Mouse (Mus musculus) midbrain, embryonic 12.5 days (tissue): ENCODE measurements around the gene Slc10a3. TPM values are rescaled to one million over a fixed set of nuclear protein-coding genes. Genes with fewer than 3 reads are reported as not detected.
A peak's percentile ranks its signal among the peaks of the same experiment; 100 is the strongest.
"Not testable (repeated sequence)": the region's sequence is repeated elsewhere in the genome, so short reads cannot be mapped to it uniquely, and the experiment has no call there.

Experiments
- ATAC-seq: fragments of 200-750 bp; cut with Nextera tagmentation; 2 replicates; pipeline ENCODE4 v1.8.0; 2017; ENCODE audit warnings: low read depth, moderate TSS enrichment, moderate library complexity; ENCODE audit not compliant: low FRiP score
- H3K27ac ChIP-seq: fragments of 300-500 bp; sonication (generic); replicated peaks from 2 replicates; pipeline ENCODE4 v1.5.1; 2016; ENCODE audit warnings: mild to moderate bottlenecking
- H3K27me3 ChIP-seq: fragments of 300-500 bp; sonication (generic); 2 replicates; pipeline ENCODE4 v1.6.1; 2016; ENCODE audit warnings: mild to moderate bottlenecking
- H3K36me3 ChIP-seq: fragments of 300-500 bp; sonication (generic); 2 replicates; pipeline ENCODE4 v1.6.1; 2016
- H3K4me1 ChIP-seq: fragments of 300-500 bp; sonication (generic); 2 replicates; pipeline ENCODE4 v1.6.1; 2016
- H3K4me2 ChIP-seq: fragments of 300-500 bp; sonication (generic); replicated peaks from 2 replicates; pipeline ENCODE4 v1.6.1; 2016; ENCODE audit warnings: mild to moderate bottlenecking, moderate library complexity
- H3K4me3 ChIP-seq: fragments of 300-500 bp; sonication (generic); 2 replicates; pipeline ENCODE4 v1.5.1; 2016; ENCODE audit warnings: mild to moderate bottlenecking
- H3K9ac ChIP-seq: fragments of 300-500 bp; sonication (generic); replicated peaks from 2 replicates; pipeline ENCODE4 v1.6.1; 2016; ENCODE audit warnings: mild to moderate bottlenecking, moderate library complexity
- H3K9me3 ChIP-seq: fragments of 300-500 bp; sonication (generic); 2 replicates; pipeline ENCODE4 v1.6.1; 2016; ENCODE audit warnings: mild to moderate bottlenecking
- WGBS: fragments of 180-500 bp; shearing (Covaris S2); methylation state at CpG from one replicate; pipeline ENCODE4 v1.1.7; 2016; 5-methylcytosine and 5-hydroxymethylcytosine counted together
- polyA plus RNA-seq: library from polyadenylated mRNA; unstranded; fragments of >200 nt; fragmentation: Nextera tagmentation; extraction: Ambion mirVana; gene quantifications from 2 replicates; pipeline ENCODE4 v1.2.1, GENCODE M21; 2016

The Slc10a3 gene
- polyA plus RNA-seq: 8.8 and 9.0 TPM in 2 replicates

DNA sequence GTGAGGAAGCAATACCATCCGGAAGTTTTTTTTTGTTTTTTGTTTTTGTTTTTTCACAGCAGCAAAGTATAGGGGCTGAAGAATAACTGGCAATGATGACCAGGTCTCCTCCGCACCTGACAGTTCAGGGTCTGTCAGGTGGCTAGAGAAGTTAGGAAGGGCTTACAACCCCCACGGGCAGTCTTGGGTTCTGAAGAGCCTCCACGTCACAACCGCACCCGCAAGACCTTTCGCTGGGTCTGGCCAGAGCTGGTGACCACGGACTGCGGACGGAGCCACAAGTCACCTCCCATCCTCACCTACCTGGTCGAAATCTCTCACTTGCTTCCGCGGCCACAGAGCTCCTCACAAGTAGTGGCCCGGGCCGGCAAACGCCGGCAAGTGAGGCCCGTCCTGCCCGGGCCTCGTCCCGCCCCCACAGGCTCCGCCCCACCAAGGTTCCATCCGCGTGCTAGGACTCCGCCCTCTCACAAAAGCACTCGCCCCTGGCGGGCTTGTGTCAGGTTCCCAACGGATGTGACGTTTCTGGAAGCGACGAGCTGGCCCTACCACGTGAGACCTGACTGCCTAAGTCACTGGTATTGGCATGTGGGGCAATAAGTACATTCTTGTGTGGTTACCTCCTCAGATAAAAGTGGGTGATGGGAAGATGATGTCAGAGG, at the start of gene Slc10a3, which contains the start of gene Ubl4a:
Gene Slc10a3, minus strand, starts transcription at position 462 of the 662 bp plus-strand sequence.
Gene Ubl4a, minus strand, starts transcription at position 331 of the 662 bp plus-strand sequence.
- peak; percentile 91 for ATAC-seq
- Histone ChIP-seq H3K4me3 (peak within 1 kb of the TSS; percentile 44), H3K27ac (no peak within 1 kb of the TSS), H3K4me2 (peak within 1 kb of the TSS; percentile 56), H3K9ac (no peak within 1 kb of the TSS), H3K36me3 (no peaks in the 10 kb centered on the region; the same call in 1 of the 2 replicates), H3K4me1 (peaks cover 4% of the 10 kb centered on the region; the same call in 1 of the 2 replicates), H3K9me3 (no peaks in the 10 kb centered on the region), H3K27me3 (no peaks in the 10 kb centered on the region)
- 40% methylated on average over 32 of the region's 32 CpGs for WGBS

DNA sequence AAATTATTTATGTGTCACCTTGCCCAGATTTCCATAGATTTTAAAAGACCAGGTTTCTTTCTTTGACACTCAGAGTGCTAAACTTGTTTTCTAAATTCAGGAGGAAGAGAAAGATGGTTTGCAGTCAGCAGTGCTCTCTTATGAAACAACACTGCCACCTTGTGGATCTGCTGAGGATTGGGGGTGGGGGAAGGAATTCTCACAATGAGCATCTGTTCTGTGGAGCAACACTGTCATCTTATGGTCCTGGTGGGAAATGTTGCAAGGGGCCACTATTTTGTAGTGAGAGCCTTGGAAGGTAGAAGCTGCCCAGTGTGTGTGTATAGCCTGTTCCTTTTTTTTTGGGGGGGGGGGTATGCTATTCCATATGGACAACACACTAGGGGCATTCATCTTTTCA, 40.2 kb upstream of the Slc10a3 start:
- H3K4me1 ChIP-seq: no peaks in the 10 kb centered on the region
- 0 out of 2 replicates have a peak, but pooled peaks cover 9% of the 10 kb centered on the region for H3K36me3 ChIP-seq
- no peak overlapping the region for H3K27ac ChIP-seq
- no peaks in the 10 kb centered on the region for H3K27me3 ChIP-seq
- no peak overlapping the region for H3K4me3 ChIP-seq
- peak; percentile 63 for ATAC-seq
- H3K9me3 ChIP-seq: no peaks in the 10 kb centered on the region
- no peak overlapping the region for H3K9ac ChIP-seq
- H3K4me2 ChIP-seq: no peak overlapping the region

DNA sequence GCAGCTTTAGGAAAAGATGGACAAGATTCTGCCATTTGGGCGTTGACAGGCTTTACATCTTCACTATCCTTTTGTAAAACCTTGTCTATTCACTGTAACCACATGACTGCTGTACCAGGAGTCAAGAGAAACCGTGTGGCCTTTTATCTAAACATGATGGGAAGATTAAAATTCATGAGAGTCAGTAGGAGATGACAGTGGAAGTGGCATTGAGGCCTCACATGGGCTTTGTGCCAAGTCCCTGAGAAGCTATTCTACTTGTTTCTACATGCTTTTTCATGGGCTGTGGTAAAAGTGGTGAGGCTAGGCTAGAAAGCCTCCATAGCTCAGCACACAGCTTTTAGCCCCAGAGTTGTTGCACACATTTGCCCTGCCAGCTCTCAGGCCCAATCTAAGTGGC, 35.2 kb upstream of the Slc10a3 start:
- no peak overlapping the region for H3K9ac ChIP-seq
- H3K4me1 ChIP-seq: no peaks in the 10 kb centered on the region
- ATAC-seq: no peak
- no peak overlapping the region for H3K4me3 ChIP-seq
- H3K27me3 ChIP-seq: no peaks in the 10 kb centered on the region
- H3K4me2 ChIP-seq: no peak overlapping the region
- H3K27ac ChIP-seq: no peak overlapping the region
- no peaks in the 10 kb centered on the region for H3K9me3 ChIP-seq
- WGBS: 60% methylated on average over 2 of the region's 2 CpGs
- H3K36me3 ChIP-seq: 0 out of 2 replicates have a peak, but pooled peaks cover 9% of the 10 kb centered on the region

DNA sequence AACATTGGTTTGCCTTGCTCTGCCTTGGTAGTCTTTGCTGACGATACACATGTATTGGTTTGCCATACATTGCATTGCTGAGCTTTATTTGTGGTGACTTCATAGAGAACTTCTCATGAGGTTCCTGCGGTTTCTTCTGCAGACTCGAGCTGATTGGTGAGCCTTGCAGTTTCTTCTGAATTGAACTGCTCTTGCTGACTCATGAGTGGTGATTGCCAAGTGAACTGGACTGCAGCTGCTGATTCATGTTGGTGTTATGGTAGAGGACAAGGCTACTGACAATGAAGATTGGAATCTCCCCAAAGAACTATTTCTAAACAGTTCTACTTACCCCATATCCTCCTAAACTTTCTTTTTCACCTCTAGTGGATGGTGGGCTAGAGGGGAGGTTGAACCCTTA, 27.0 kb upstream of the Slc10a3 start:
- H3K9ac ChIP-seq: no peak overlapping the region
- no peaks in the 10 kb centered on the region for H3K36me3 ChIP-seq
- no peak overlapping the region for H3K4me2 ChIP-seq
- H3K4me1 ChIP-seq: no peaks in the 10 kb centered on the region
- H3K9me3 ChIP-seq: no peaks in the 10 kb centered on the region
- no peak overlapping the region for H3K27ac ChIP-seq
- no peaks in the 10 kb centered on the region for H3K27me3 ChIP-seq
- WGBS: 94% methylated on average over 3 of the region's 3 CpGs
- ATAC-seq: no peak
- no peak overlapping the region for H3K4me3 ChIP-seq

DNA sequence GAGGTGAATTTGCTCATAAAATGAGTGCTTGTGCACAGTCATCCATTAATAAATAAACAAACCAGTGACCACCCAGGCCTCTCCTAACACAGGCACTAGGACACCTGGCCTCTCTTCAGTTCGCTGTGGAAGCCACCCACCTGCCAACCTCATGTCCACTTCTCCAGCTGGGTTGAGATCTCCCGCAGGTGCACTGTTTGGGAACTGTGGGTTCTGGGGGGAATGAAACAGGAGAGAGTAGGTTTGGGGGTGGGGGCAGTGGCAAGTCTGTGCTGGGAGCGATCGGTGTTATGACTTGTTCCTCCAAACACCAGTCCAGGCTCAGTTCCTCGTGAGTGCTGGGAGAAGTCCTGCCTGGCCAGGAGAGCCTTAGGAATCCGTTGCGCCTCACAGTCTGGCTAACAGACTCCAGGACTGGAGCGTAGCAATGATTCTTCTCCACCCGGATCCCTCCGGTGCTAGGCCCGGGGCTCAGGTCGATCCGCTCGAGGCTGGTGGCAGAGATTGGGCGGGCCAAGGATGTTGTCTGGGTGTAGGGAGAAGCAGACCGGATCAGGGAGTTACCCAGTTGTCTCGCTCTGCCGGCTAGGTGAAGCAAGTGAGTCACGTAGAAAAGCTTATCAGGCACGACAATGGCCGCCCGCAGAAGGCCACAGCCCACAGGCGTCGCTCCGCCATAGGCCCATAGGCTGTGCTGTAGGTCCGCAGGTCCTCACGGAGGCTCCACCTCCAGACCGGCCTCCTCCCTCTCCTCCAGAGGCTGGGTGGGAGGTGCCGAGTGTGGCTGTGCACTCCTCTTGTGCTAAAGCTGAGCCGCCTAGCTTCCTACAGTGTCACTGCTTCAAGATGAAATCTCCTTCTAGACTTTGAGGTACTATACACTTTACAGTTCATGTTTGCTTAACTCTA, 19.6 kb upstream of the Slc10a3 start, which contains the start of the genes Fam3a and Ikbkg:
Gene Fam3a, minus strand, starts transcription at position 738 of the 909 bp plus-strand sequence.
Gene Ikbkg, plus strand, starts transcription at position 756 of the 909 bp plus-strand sequence.
- Histone ChIP-seq H3K4me3 (peak within 1 kb of the TSS; percentile 51), H3K4me2 (peak within 1 kb of the TSS; percentile 63), H3K36me3 (no peaks in the 10 kb centered on the region), H3K9ac (peak within 1 kb of the TSS; percentile 69), H3K27ac (peak within 1 kb of the TSS; percentile 83), H3K27me3 (no peaks in the 10 kb centered on the region), H3K9me3 (no peaks in the 10 kb centered on the region), H3K4me1 (peaks cover 4% of the 10 kb centered on the region; the same call in 1 of the 2 replicates)
- WGBS: 32% methylated on average over 30 of the region's 30 CpGs
- ATAC-seq: peak; percentile 100

DNA sequence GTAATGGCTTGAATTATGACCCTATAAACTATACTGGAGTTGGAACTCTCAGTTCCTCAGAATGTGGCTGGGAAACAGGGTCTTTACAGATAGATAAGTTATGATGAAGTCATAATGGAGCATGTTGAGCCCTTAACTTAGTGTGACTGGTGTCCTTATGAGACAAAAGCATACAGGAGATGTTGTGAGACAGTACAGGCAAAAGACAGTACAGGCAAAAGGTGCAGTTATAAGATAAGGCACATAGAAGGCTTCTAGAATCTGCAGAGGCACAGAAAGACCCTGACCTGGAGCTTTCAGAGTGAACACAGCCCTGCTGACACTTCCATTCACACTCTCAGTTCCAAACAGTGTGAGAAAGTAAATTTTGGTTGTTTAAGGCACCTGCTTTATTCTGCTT, 15.0 kb upstream of the Slc10a3 start:
- peaks cover 4% of the 10 kb centered on the region; the same call in 1 of the 2 replicates for H3K4me1 ChIP-seq
- H3K36me3 ChIP-seq: peaks cover 10% of the 10 kb centered on the region
- no peak overlapping the region for H3K4me3 ChIP-seq
- H3K27ac ChIP-seq: no peak overlapping the region
- no peaks in the 10 kb centered on the region for H3K27me3 ChIP-seq
- ATAC-seq: no peak
- H3K9me3 ChIP-seq: no peaks in the 10 kb centered on the region
- no peak overlapping the region for H3K9ac ChIP-seq
- no peak overlapping the region for H3K4me2 ChIP-seq

DNA sequence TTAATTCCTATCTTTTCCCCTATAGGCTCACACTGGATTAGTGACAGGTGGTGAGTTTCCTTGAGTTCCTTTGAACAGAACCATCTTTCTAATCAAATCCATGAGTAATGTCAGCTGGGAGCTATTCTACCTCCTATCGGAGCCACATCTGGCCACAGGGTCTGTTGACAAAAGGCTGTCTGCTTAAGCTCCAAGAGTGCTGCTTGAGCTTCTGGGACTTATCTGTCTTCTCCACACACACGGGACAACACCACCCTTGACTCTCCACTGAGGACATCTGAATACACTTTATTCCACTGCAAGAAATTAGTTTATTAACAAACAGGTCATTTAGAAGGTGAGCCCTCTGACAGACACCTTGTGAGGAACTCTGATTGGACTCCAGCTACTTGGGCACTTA, 11.3 kb upstream of the Slc10a3 start:
- H3K27ac ChIP-seq: no peak overlapping the region
- no peak overlapping the region for H3K4me3 ChIP-seq
- H3K9me3 ChIP-seq: no peaks in the 10 kb centered on the region
- no peak overlapping the region for H3K4me2 ChIP-seq
- no peaks in the 10 kb centered on the region for H3K4me1 ChIP-seq
- ATAC-seq: no peak
- H3K36me3 ChIP-seq: peaks cover 10% of the 10 kb centered on the region
- no peaks in the 10 kb centered on the region for H3K27me3 ChIP-seq
- H3K9ac ChIP-seq: no peak overlapping the region
- 95% methylated on average over 2 of the region's 2 CpGs for WGBS

DNA sequence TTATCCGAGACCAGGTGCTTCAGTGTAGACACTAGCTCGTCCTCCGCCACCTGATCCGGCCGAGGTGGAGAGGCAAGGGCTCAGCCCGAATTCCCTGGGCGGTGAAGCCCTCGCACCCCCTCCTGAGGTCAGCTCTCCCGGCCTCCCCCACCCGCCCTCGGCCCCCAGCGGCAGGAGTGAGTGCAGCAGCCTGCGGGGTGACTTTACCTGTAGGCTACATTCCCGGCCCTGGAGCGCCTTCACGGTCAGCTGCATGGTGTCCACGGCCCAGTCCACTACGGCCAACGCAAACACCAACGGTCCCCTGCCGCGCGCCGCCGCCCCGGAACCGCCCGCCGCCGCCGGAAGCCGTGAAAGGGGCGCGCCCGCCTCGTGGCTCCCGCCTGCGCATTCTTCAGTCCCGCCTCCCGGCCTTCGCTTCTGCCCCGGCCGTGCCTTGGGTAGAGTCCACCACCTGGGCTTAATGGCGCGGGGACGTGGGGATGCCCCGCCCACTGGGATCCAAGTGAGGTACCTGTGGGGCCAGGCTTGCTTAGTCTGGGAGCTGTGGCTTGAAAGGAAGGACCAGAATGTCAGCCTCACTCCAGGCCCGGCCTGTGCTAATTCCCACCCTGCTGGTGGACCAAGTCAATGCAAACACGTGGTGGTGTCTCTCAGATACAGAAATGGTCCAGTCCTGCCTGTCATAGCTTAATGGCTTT, 4.8 kb downstream of the Slc10a3 start:
- no peaks in the 10 kb centered on the region; the same call in 1 of the 2 replicates for H3K36me3 ChIP-seq
- peak overlapping the region; percentile 63 for H3K27ac ChIP-seq
- H3K4me3 ChIP-seq: peak overlapping the region; percentile 59
- no peaks in the 10 kb centered on the region for H3K27me3 ChIP-seq
- 29% methylated on average over 46 of the region's 49 CpGs for WGBS
- peak overlapping the region; percentile 71 for H3K9ac ChIP-seq
- no peaks in the 10 kb centered on the region for H3K9me3 ChIP-seq
- peaks cover 10% of the 10 kb centered on the region; the same call in 1 of the 2 replicates for H3K4me1 ChIP-seq
- peak overlapping the region; percentile 66 for H3K4me2 ChIP-seq
- peak; percentile 77 for ATAC-seq

DNA sequence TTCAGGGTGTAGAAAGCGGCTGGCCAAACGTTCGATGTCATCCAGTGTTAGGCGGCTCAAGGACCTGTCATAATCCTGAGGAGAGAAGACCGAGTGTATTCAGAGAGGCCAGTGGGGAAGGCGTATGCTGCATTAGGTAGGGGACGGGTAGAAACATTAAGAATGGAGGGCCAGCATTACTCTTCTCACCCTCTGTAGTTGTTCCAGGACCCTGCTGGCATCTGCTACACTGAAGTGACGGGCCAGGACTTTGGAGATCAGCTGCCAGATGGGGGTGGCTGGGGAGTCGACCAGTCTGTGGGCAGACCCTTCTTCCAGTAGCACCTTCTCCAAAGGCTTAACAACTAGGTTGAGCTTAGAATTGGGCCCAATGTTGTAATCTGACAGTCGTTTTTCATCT, 5.6 kb downstream of the Slc10a3 start:
- H3K9ac ChIP-seq: peak overlapping the region; percentile 71
- H3K4me2 ChIP-seq: peak overlapping the region; percentile 66
- no peaks in the 10 kb centered on the region for H3K27me3 ChIP-seq
- WGBS: 76% methylated on average over 10 of the region's 10 CpGs
- peaks cover 9% of the 10 kb centered on the region; the same call in 1 of the 2 replicates for H3K4me1 ChIP-seq
- 0 out of 2 replicates have a peak overlapping the region, but pooled peaks have one; percentile 63 for H3K27ac ChIP-seq
- peak overlapping the region; percentile 59 for H3K4me3 ChIP-seq
- no peaks in the 10 kb centered on the region; the same call in 1 of the 2 replicates for H3K36me3 ChIP-seq
- no peak; the same call in 1 of the 2 replicates for ATAC-seq
- no peaks in the 10 kb centered on the region for H3K9me3 ChIP-seq

DNA sequence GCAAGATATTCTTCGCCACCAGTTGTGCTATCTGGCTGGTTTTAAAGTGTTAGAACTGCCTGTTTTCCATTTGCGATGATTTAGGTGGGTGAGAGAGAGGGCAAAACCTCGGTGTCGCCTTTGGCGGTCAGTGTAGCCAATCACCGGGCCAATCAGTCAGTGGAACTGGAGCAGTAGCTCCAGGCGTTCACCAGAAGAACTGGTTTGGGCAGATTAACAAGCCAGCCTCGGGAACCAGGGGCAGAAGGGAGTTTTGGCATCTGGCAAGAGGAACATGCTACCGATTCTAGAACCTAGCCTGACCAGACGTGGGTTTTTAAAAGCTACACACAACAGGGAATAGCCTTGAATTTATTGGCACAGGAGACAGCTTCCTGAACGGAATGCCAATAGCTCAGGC, 14.0 kb downstream of the Slc10a3 start:
- H3K27ac ChIP-seq: no peak overlapping the region
- no peaks in the 10 kb centered on the region for H3K27me3 ChIP-seq
- H3K9ac ChIP-seq: no peak overlapping the region
- no peak overlapping the region for H3K4me3 ChIP-seq
- ATAC-seq: no peak
- no peaks in the 10 kb centered on the region for H3K9me3 ChIP-seq
- no peak overlapping the region for H3K4me2 ChIP-seq
- H3K36me3 ChIP-seq: no peaks in the 10 kb centered on the region
- no peaks in the 10 kb centered on the region for H3K4me1 ChIP-seq
- 59% methylated on average over 11 of the region's 11 CpGs for WGBS

DNA sequence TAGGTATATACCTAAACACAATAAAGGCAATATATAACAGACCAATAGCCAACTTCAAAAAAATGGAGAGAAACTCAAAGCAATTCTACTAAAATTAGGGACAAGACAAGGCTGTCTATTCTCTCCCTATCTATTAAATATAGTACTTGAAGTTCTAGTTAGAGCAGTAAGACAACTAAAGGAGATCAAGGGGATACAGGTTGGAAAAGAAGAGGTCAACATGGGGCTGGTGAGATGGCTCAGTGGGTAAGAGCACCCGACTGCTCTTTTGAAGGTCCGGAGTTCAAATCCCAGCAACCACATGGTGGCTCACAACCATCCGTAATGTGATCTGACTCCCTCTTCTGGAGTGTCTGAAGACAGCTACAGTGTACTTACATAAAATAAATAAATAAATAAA, 16.1 kb downstream of the Slc10a3 start:
- H3K4me2 ChIP-seq, H3K9me3 ChIP-seq, ATAC-seq, H3K4me3 ChIP-seq, H3K9ac ChIP-seq, H3K27me3 ChIP-seq, H3K4me1 ChIP-seq, H3K27ac ChIP-seq, H3K36me3 ChIP-seq: not testable (repeated sequence)
- 92% methylated on average over 3 of the region's 3 CpGs for WGBS
